Mouse (Mus musculus) ES-Bruce4 (cell line): ENCODE measurements around the gene Smc1b.
A peak's percentile ranks its signal among the peaks of the same experiment; 100 is the strongest.

Source experiments
- CTCF ChIP-seq: IDR thresholded peaks from one replicate; pipeline ENCODE4 v1.8.1; 2011; ENCODE audit warnings: low read depth, low read length
- EP300 ChIP-seq: IDR thresholded peaks from 2 replicates; pipeline ENCODE4 v1.6.1; 2011; ENCODE audit warnings: low read depth, low read length; ENCODE audit not compliant: insufficient read depth

- TF ChIP-seq CTCF, result peak; percentile 97
- no peak for TF ChIP-seq EP300
Observed at GRCm38 (mm10) chr15:85151433-85151918, 19.7 kb upstream of the Smc1b start.
